Mouse (Mus musculus) monocyte, adult 5-6 weeks (primary cell): ENCODE data around the gene Nudt2. TPM values are rescaled to one million over a fixed set of nuclear protein-coding genes. Genes with fewer than 3 reads are reported as not detected.

Experiments
- ATAC-seq: fragments of 153-309, 156-312 bp; replicated peaks from 2 replicates; pipeline ENCODE4 v1.8.0; 2017; ENCODE audit warnings: mild to moderate bottlenecking; ENCODE audit not compliant: low TSS enrichment, insufficient number of reproducible peaks, severe bottlenecking, poor library complexity, low FRiP score
- total RNA-seq: library from RNA; stranded (forward); fragments of 200-1000, 200-491, 200-594 nt; gene quantifications from 3 replicates; pipeline ENCODE4 v1.2.3, GENCODE M21; 2017

Nudt2 gene
- total RNA-seq, 1 experiment from 2014 or later, result 10.3 TPM

DNA sequence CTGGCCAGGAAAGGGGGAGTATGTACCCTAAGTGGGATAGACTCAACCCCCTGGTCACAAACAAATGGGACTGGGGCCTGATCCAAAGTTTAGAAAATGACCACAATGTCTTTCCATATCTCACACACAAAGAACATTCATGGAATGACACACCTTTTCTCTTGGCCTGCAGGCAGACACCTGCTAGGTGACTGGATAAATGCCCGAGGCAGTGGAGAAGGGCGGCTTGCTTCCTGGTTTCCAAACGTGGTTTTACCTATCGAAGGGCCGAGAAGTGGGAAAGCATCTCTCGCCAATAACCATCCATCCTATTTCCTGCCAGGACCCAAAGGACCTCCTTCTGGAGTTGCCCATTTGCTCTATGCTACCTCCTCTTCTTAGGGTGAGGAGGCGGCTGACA, 28.0 kb downstream of the Nudt2 start:
- ATAC-seq, result no peak

GRCm38 (mm10) chr4:41493464-41494116, 28.6 kb downstream of the Nudt2 start:
- ATAC-seq, result no peak

DNA sequence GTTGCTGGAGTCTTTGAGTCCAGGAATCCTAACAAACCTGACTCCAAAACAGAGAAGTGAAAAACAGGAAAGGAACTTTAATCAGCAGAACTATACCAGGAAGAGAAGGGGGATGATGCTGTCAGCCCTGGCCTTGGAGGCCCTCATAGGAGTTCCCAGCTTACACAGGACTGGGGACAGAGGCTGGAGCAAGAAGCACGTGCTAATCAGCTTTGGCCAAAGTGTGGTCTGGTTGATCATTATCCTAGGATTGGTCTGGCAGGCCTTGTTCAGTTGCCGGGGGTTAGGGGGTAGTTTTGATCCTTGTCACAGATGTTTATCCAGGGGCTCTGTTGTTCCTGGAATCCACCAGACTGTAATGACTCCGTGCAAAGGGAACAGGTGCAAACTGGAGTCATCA, 29.4 kb downstream of the Nudt2 start:
- no peak for ATAC-seq

GRCm38 (mm10) chr4:41495076-41495475, 30.1 kb downstream of the Nudt2 start:
- ATAC-seq, result no peak

DNA sequence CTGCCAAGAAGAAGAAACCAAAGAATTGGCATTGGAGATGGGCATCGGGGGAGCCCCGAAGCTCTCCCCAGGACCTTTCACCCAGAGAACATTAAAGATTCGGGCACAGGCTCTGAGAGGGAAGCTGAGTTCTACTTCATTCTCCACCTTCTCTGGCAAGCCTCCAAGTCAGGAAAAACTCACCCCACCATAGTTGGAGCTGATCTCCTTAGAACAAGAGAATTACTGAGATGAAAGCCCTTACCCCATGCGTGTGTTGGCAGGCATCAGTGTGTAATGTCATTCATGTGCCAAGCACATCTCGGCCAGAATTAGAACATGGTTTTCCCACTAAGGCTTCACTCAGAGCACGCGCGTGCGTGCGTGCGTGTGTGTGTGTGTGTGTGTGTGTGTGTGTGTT, 30.9 kb downstream of the Nudt2 start:
- no peak for ATAC-seq

GRCm38 (mm10) chr4:41497046-41497445, 32.1 kb downstream of the Nudt2 start:
- no peak for ATAC-seq

DNA sequence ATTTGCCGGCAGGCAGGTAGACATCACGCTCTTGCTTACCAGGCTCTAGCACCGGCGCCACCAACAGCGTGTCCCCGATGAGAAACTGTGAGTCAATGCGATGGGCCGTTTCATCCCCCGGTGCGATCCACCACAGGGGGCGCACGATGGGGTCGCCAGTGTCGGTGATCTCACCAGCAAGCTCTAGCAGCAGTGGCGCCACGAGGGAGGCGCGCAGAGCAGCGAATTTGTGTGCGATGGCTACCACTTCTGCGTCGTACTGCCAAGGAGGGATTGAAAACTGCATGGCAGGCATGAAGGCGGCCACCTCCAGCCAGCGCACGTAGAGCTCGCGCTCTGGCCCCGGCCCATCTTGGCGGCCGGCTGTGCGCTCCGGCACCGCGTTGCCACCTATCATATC, 32.6 kb downstream of the Nudt2 start:
- no peak for ATAC-seq

DNA sequence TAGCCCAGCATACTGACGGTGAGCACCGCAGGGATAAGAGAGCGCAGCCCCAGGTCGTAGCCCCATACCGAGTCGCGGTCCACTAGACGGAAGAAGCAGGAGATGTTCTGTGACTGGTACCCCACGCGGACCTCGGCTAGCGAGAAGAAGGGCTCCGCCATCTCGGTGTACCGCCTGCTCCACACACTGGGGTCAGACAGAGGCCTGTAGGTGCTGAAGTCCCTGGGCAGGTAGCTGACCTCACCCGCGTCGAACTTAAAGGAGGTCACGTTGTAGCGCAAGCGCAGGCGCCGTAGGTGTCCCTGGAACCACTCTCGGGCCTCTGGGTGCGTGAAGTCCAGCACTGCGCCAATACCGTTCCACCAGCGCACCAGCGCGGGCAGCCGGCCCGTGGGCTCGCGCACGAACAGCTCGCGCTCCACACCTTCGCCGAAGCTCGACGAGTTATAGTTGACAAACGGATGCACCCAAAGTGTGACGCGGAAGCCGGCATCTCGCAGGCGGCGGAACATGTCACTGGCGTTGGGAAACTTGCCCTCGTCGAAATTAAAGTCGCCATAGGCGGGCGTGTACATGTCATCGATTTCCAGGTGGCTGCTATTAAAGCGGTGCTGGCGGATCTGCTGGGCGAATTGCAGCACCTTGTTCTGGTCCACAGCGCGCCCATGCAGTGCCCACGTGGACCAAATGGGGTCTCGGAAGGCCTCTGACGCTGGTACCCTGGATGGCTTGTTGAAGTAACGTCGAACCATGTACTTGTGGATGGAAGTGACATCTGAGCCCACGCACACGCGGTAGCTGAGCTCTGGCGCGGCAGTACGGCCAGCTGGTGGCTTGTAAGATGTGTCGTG, 33.3 kb downstream of the Nudt2 start:
- ATAC-seq, result no peak

DNA sequence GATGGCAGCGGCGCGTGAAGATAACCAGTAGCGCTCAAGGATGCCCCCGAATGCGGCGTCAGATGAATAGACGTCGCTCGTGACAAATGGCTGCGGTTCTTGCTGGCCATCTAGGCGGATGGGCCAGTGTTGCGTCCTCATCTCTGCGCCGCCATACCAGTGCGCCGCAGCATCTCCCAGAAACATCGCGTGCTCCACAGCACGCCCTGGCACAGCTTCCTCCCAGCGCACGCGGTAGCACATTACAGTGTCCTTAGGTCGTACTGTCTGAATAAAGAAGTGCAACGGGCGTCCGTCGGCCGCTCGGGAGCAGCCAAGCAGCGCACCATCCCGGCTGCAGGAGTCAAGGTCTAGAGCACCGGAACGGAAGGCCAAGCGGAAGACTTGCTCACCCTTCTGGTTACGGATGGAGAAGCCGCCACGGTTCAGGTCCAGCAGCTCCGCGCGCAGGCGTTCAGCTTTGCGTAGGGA, 34.0 kb downstream of the Nudt2 start:
- no peak for ATAC-seq

- no peak for ATAC-seq
These were observed 34.7 kb downstream of the Nudt2 start for GRCm38 (mm10) chr4:41499619-41500018.

DNA sequence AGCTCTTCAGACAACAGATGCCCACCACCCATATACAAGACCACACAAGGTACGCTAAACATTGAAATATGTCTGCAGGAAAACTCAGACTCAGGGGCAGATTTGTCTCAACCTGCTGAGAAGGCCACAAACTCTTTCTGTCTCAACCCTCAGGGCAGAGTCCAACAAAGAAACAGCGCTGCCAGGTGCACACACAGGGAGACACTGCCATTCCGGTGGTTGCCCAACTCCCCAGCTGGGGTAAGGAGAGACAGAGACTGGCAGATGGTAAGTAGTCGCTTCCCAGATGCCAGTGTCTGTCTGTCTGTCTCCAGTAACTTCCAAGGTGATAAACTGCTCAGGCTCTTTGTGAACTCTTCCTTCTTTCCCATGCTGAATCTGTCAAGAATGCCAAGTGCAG, 35.8 kb downstream of the Nudt2 start:
- no peak for ATAC-seq

- ATAC-seq, result no peak
These were observed 37.4 kb downstream of the Nudt2 start for GRCm38 (mm10) chr4:41502171-41502940.

GRCm38 (mm10) chr4:41502986-41503412, 38.0 kb downstream of the Nudt2 start, which contains the start of gene AI464131:
Gene AI464131 (minus strand): TSS chr4:41503076.
- peak; percentile 65 for ATAC-seq

DNA sequence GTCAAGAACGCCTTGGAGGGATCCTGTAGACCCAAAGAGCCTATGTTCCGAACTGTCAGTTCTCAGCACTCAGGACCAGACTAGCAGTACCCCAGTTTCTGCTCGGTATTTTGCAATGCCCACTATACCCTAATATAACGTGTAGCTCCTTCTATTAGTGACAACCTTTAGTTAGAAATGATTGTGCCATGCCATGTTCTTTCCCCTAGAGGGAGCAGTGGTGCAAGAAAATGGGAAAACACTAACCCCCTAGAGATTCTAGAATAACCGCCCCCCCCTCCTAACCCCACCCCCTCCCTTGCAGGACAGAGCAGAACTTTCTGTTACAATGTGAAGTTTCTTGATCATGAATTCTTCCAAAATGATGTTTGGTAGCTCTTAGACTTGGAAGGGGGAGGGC, 39.4 kb downstream of the Nudt2 start:
- ATAC-seq, result no peak

GRCm38 (mm10) chr4:41505131-41505551, 40.2 kb downstream of the Nudt2 start:
- ATAC-seq, result no peak

DNA sequence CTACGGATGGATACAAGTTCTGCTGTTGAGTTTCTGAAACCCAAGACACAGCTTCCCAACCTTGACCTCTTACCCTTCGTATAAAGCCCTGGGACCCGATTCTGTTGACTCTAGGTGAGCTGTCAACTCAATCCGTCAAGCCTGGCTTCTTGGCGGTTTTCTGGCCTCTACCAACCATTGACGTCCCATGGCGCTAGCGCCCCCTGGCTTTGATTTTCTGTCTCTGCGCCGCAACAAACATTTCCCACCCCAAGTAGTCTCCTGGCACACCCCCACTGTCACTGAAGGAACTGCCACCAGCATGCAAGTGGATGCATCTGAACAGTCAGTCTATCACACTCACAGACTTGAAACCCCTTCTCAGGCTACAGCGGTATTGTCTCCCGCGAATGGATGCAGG, 41.2 kb downstream of the Nudt2 start:
- ATAC-seq, result no peak

DNA sequence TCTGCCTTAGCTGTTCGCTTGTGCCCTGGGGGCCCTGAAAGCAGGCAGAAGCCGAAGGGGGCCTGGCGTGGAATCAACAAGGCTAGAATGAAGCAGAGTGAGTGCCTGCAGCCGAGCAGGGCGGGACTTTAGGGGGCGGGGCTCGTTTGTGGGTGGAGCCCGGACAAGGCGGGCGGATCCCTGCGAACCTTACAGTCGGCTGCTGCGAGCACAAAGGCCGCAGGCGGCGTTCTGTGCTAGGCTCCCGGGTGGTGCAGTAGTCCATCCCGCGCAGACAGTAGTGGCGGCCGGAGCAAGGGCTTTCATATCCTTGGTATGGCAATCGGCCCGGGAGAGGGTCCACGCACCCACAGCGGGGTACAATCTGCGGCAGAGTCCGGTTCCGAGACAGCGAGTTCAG, 42.0 kb downstream of the Nudt2 start:
- ATAC-seq, result peak; percentile 58

GRCm38 (mm10) chr4:41507326-41507924, 42.5 kb downstream of the Nudt2 start:
- no peak for ATAC-seq

- ATAC-seq, result no peak
These were observed 43.0 kb downstream of the Nudt2 start for GRCm38 (mm10) chr4:41507998-41508397.
